Mouse (Mus musculus) liver, adult 2 months (tissue): Measurements from ENCODE around the gene Pdzrn3. TPM values are rescaled to one million over a fixed set of nuclear protein-coding genes. Genes with fewer than 3 reads are reported as not detected.

Source experiments
- DNase-seq: peaks from one replicate; pipeline ENCODE4 v3.0.0-alpha.2; 2011; ENCODE audit warnings: low read depth, low spot score; ENCODE audit errors: extremely low read depth
- H3K27ac ChIP-seq: fragments of 200-500 bp; replicated peaks from 2 replicates; pipeline ENCODE4 v1.5.1; 2012; ENCODE audit warnings: low read depth, mild to moderate bottlenecking, control low read depth, inconsistent platforms, low read length; ENCODE audit not compliant: insufficient read depth
- H3K27me3 ChIP-seq: fragments of 200-500 bp; 2 replicates; pipeline ENCODE4 v1.6.1; 2012; ENCODE audit warnings: mild to moderate bottlenecking, moderate library complexity, low read length, inconsistent platforms; ENCODE audit not compliant: control insufficient read depth, insufficient read depth
- H3K36me3 ChIP-seq: fragments of 200-500 bp; 2 replicates; pipeline ENCODE4 v1.6.1; 2012; ENCODE audit warnings: low read length, inconsistent platforms; ENCODE audit not compliant: control insufficient read depth, insufficient read depth
- H3K4me1 ChIP-seq: fragments of 200-500 bp; 2 replicates; pipeline ENCODE4 v1.6.1; 2011; ENCODE audit warnings: low read length; ENCODE audit not compliant: control insufficient read depth, insufficient read depth
- H3K4me3 ChIP-seq: fragments of 200-500 bp; 2 replicates; pipeline ENCODE4 v1.5.1; 2011; ENCODE audit warnings: low read depth, mild to moderate bottlenecking, control low read depth, low read length, moderate library complexity; ENCODE audit not compliant: insufficient read depth
- H3K79me2 ChIP-seq: fragments of 200-500 bp; 2 replicates; pipeline ENCODE4 v1.6.1; 2012; ENCODE audit warnings: inconsistent platforms, mild to moderate bottlenecking, low read length, moderate library complexity; ENCODE audit not compliant: control insufficient read depth, insufficient read depth
- H3K9ac ChIP-seq: fragments of 200-500 bp; 2 replicates; pipeline ENCODE4 v1.6.1; 2012; ENCODE audit warnings: low read depth, mild to moderate bottlenecking, control low read depth, inconsistent platforms, low read length
- CTCF ChIP-seq: fragments of 200-500 bp; IDR thresholded peaks from 2 replicates; pipeline ENCODE4 v1.5.1; 2011; ENCODE audit warnings: low read depth, low read length, control low read depth
- POLR2A ChIP-seq: fragments of 200-500 bp; IDR thresholded peaks from 2 replicates; pipeline ENCODE4 v1.6.1; 2011; ENCODE audit warnings: low read length, control low read depth; ENCODE audit not compliant: insufficient read depth; ENCODE audit errors: extremely low read depth
- WGBS: fragments of 180-500 bp; shearing (Covaris S2); methylation state at CpG from one replicate; pipeline ENCODE4 v1.1.7; 2018; 5-methylcytosine and 5-hydroxymethylcytosine counted together
- polyA plus RNA-seq: library from polyadenylated mRNA; depleted of rRNA; stranded (reverse); fragments of >200 nt; gene quantifications from 2 replicates; pipeline ENCODE4 v1.2.3, GENCODE M21; 2012
- total RNA-seq: library from RNA; depleted of rRNA; stranded (reverse); fragments of >200 nt; gene quantifications from 2 replicates; pipeline ENCODE4 v1.2.3, GENCODE M21; 2014

The Pdzrn3 gene
- total and polyA plus RNA-seq, 2 experiments = 2.9 to 3.2 TPM

GRCm38 (mm10) chr6:101340051-101340450, 37.6 kb downstream of the Pdzrn3 start:
- H3K79me2 ChIP-seq = peaks cover 2% of the 10 kb centered on the region; the same call in 1 of the 2 replicates
- H3K4me3 ChIP-seq = no peak overlapping the region
- 95% methylated on average over 7 of the region's 7 CpGs for WGBS
- no peak for TF ChIP-seq POLR2A
- H3K27me3 ChIP-seq = no peaks in the 10 kb centered on the region
- no peak overlapping the region for H3K27ac ChIP-seq
- DNase-seq = no peak
- H3K4me1 ChIP-seq = no peaks in the 10 kb centered on the region
- H3K9ac ChIP-seq = no peak overlapping the region
- H3K36me3 ChIP-seq = no peaks in the 10 kb centered on the region

- no peaks in the 10 kb centered on the region for H3K4me1 ChIP-seq
- no peak overlapping the region for H3K4me3 ChIP-seq
- 83% methylated on average over 10 of the region's 10 CpGs for WGBS
- TF ChIP-seq CTCF (no peak), POLR2A (no peak)
- H3K9ac ChIP-seq = no peak overlapping the region
- H3K79me2 ChIP-seq = peaks cover 2% of the 10 kb centered on the region; the same call in 1 of the 2 replicates
- no peaks in the 10 kb centered on the region for H3K27me3 ChIP-seq
- H3K27ac ChIP-seq = no peak overlapping the region
- no peaks in the 10 kb centered on the region for H3K36me3 ChIP-seq
- no peak for DNase-seq
These were observed 39.7 kb downstream of the Pdzrn3 start for GRCm38 (mm10) chr6:101337842-101338528.

DNA sequence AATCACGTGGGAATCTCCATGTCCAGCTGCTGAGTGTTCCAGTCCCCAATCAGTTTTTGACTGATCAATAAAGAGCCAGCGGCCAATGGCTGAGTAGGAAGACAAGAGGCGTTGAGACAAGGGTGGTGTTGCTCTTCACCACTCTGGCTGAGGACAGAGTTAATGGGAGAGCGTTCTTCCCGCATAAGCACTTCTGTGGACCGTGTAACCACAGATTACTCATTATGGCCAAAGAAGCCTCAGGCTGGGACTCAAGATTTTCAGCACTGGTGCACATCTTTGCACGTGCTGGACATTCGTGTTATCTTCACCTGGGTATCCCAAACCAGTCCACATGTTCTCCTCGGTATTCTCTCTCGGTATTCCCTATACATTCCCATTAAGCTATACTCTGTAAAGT, 41.0 kb downstream of the Pdzrn3 start:
- no peak overlapping the region for H3K27ac ChIP-seq
- no peaks in the 10 kb centered on the region for H3K27me3 ChIP-seq
- DNase-seq = no peak
- 77% methylated on average over 10 of the region's 10 CpGs for WGBS
- peaks cover 1% of the 10 kb centered on the region; the same call in 1 of the 2 replicates for H3K79me2 ChIP-seq
- H3K36me3 ChIP-seq = no peaks in the 10 kb centered on the region
- H3K4me1 ChIP-seq = no peaks in the 10 kb centered on the region
- no peak overlapping the region for H3K9ac ChIP-seq
- no peak for TF ChIP-seq POLR2A
- TF ChIP-seq CTCF = no peak
- H3K4me3 ChIP-seq = no peak overlapping the region

DNA sequence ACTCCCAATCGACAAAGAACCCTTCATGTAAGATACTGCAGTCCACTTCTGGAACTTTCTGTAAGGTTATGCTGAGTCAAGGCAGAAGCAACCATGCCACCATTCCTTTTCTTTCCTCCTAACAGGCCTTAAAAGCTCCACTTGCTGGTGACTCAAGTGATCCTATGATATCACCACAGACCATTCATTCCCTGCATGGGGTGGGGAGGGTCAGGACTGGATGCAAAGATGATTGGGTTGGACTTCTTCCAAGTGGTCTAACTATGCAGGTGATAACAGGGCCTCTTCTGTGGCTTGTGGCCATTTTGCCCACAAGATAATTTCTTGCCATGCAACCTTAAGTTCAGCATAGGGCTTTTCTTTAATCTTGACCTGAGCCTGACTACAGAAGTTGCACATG, 42.0 kb downstream of the Pdzrn3 start:
- no peak for DNase-seq
- Histone ChIP-seq H3K36me3 (no peaks in the 10 kb centered on the region), H3K27ac (no peak overlapping the region), H3K4me3 (no peak overlapping the region), H3K79me2 (no peaks in the 10 kb centered on the region; the same call in 1 of the 2 replicates), H3K27me3 (no peaks in the 10 kb centered on the region), H3K4me1 (no peaks in the 10 kb centered on the region), H3K9ac (no peak overlapping the region)
- TF ChIP-seq POLR2A (no peak), CTCF (no peak)
- 81% methylated on average over 1 of the region's 1 CpGs for WGBS

GRCm38 (mm10) chr6:101334495-101334894, 43.2 kb downstream of the Pdzrn3 start:
- Histone ChIP-seq H3K27me3 (no peaks in the 10 kb centered on the region), H3K4me3 (no peak overlapping the region), H3K9ac (no peak overlapping the region), H3K36me3 (no peaks in the 10 kb centered on the region), H3K79me2 (peaks cover 3% of the 10 kb centered on the region; the same call in 1 of the 2 replicates), H3K4me1 (no peaks in the 10 kb centered on the region), H3K27ac (no peak overlapping the region)
- no peak for DNase-seq
- TF ChIP-seq CTCF (no peak), POLR2A (no peak)
- 81% methylated on average over 3 of the region's 3 CpGs for WGBS

DNA sequence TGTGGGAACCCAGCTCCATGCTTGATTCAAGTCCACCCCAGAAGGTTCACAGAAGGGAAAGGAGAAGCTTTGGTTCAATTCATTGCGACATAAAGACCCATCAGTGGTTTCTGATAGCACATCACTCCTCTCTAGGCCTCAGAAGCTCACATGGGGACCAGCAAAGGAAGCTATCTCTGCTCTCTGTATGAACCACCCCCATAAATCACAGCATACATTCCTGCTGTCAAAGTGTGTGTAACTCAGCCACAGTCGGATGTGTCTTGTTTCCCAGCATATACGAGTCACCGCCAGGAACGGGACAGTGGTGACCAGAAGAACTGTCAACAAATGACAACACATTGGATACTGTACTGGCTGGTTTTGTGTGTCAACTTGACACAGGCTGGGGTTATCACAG, 47.3 kb downstream of the Pdzrn3 start:
- WGBS = 19% methylated on average over 5 of the region's 5 CpGs
- H3K27me3 ChIP-seq = no peaks in the 10 kb centered on the region
- TF ChIP-seq CTCF (no peak), POLR2A (no peak)
- DNase-seq = peak; percentile 39
- H3K4me3 ChIP-seq = no peak overlapping the region
- peaks cover 6% of the 10 kb centered on the region for H3K4me1 ChIP-seq
- peaks cover 3% of the 10 kb centered on the region; the same call in 1 of the 2 replicates for H3K79me2 ChIP-seq
- no peak overlapping the region for H3K9ac ChIP-seq
- no peak overlapping the region for H3K27ac ChIP-seq
- H3K36me3 ChIP-seq = no peaks in the 10 kb centered on the region
